Mouse (Mus musculus): ENCODE results near the gene Prkab2. TPM values are rescaled to one million over a fixed set of nuclear protein-coding genes. Genes with fewer than 3 reads are reported as not detected.

Gene Prkab2
- polyA plus RNA-seq, 1 experiment from 2014 or later = 15.4 TPM

- Histone ChIP-seq H3K27me3 (ENCODE audit: control insufficient read depth, insufficient read depth, low read length) (no peaks in the 10 kb centered on the region), H3K4me2 (ENCODE audit: low read depth, low read length) (peak overlapping the region; percentile 64), H3K4me3 (ENCODE audit: low read length) (no peak overlapping the region), H3K36me3 (ENCODE audit: control insufficient read depth, insufficient read depth) (peaks cover 14% of the 10 kb centered on the region), H3K4me1 (ENCODE audit: control insufficient read depth, insufficient read depth, low read length) (peaks cover 13% of the 10 kb centered on the region), H3K9ac (ENCODE audit: low read length) (no peak overlapping the region; the same call in 1 of the 2 replicates), H3K9me3 (replicated peaks; ENCODE audit: control insufficient read depth, low read length) (peaks cover 2% of the 10 kb centered on the region), H3K27ac (ENCODE audit: low read length) (no peak overlapping the region)
- 82% methylated on average over 7 of the region's 7 CpGs for WGBS
- no peak for ATAC-seq (replicated peaks; ENCODE audit: extremely low read depth, insufficient read depth, low FRiP score)
Measured at GRCm38 (mm10) chr3:97659746-97660145, 1.8 kb downstream of the Prkab2 start.

GRCm38 (mm10) chr3:97661206-97661605 is 3.2 kb downstream of the Prkab2 start:
- Histone ChIP-seq H3K27me3 (ENCODE audit: control insufficient read depth, insufficient read depth, low read length) (no peaks in the 10 kb centered on the region), H3K27ac (ENCODE audit: low read length) (no peak overlapping the region), H3K4me1 (ENCODE audit: control insufficient read depth, insufficient read depth, low read length) (peaks cover 19% of the 10 kb centered on the region), H3K9me3 (replicated peaks; ENCODE audit: control insufficient read depth, low read length) (no peaks in the 10 kb centered on the region), H3K4me3 (ENCODE audit: low read length) (no peak overlapping the region), H3K9ac (ENCODE audit: low read length) (0 out of 2 replicates have a peak overlapping the region, but pooled peaks have one; percentile 12), H3K4me2 (ENCODE audit: low read depth, low read length) (no peak overlapping the region), H3K36me3 (ENCODE audit: control insufficient read depth, insufficient read depth) (peaks cover 16% of the 10 kb centered on the region)
- no peak for ATAC-seq (replicated peaks; ENCODE audit: extremely low read depth, insufficient read depth, low FRiP score)
- 55% methylated on average over 8 of the region's 8 CpGs for whole genome bisulfite sequencing

DNA sequence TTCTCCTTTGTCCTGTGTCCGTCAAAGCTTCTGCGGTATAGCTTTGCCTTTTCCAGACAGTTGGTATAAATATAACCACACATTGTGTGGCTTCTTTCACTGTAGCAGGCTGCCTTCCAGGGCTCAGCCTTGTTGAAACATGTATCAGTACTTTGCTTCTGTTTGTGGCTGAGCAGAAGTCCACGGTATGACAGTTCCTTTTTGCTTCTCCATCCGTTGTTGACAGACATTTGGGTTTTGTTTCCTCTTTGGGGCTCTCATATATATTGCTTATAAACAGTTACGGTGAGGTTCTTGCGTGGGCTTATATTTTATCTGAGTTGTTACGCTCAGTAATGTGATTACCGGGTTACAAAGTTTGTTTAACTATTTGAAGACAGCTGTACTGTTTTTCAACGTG is 7.5 kb downstream of the Prkab2 start:
- no peaks in the 10 kb centered on the region for H3K27me3 ChIP-seq (ENCODE audit: control insufficient read depth, insufficient read depth, low read length)
- no peak overlapping the region for H3K4me3 ChIP-seq (ENCODE audit: low read length)
- H3K4me2 ChIP-seq (ENCODE audit: low read depth, low read length) = no peak overlapping the region
- H3K27ac ChIP-seq (ENCODE audit: low read length) = 0 out of 2 replicates have a peak overlapping the region, but pooled peaks have one; percentile 19
- ATAC-seq (replicated peaks; ENCODE audit: extremely low read depth, insufficient read depth, low FRiP score) = 0 out of 2 replicates have a peak, but pooled peaks have one; percentile 49
- H3K9ac ChIP-seq (ENCODE audit: low read length) = no peak overlapping the region
- 50% methylated on average over 9 of the region's 9 CpGs for WGBS
- H3K9me3 ChIP-seq (replicated peaks; ENCODE audit: control insufficient read depth, low read length) = no peaks in the 10 kb centered on the region
- peaks cover 21% of the 10 kb centered on the region for H3K4me1 ChIP-seq (ENCODE audit: control insufficient read depth, insufficient read depth, low read length)
- peaks cover 21% of the 10 kb centered on the region for H3K36me3 ChIP-seq (ENCODE audit: control insufficient read depth, insufficient read depth)

DNA sequence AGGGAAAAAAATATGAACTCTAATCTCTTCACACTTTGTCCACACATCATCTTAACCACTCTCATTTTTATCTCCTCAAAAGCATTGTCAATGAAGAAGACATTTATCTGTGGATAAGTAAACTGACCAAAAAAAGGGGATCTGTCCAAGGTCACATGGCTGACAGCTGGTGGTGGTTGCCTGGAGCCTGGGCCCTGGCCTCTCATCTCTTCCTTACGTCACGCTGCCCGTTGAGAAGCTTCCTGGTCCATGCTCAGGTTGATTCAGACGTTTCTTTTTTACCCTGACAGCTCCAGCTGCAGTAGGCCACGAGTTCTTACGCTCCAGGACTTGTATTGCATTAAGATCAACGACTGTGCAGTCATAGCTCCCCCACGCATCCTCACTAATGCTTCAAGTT is 8.2 kb downstream of the Prkab2 start:
- Histone ChIP-seq H3K36me3 (ENCODE audit: control insufficient read depth, insufficient read depth) (peaks cover 21% of the 10 kb centered on the region), H3K4me1 (ENCODE audit: control insufficient read depth, insufficient read depth, low read length) (peaks cover 21% of the 10 kb centered on the region), H3K27ac (ENCODE audit: low read length) (no peak overlapping the region), H3K4me2 (ENCODE audit: low read depth, low read length) (no peak overlapping the region), H3K9me3 (replicated peaks; ENCODE audit: control insufficient read depth, low read length) (no peaks in the 10 kb centered on the region), H3K9ac (ENCODE audit: low read length) (no peak overlapping the region), H3K27me3 (ENCODE audit: control insufficient read depth, insufficient read depth, low read length) (no peaks in the 10 kb centered on the region), H3K4me3 (ENCODE audit: low read length) (no peak overlapping the region)
- WGBS = 49% methylated on average over 8 of the region's 8 CpGs
- ATAC-seq (replicated peaks; ENCODE audit: extremely low read depth, insufficient read depth, low FRiP score) = no peak

DNA sequence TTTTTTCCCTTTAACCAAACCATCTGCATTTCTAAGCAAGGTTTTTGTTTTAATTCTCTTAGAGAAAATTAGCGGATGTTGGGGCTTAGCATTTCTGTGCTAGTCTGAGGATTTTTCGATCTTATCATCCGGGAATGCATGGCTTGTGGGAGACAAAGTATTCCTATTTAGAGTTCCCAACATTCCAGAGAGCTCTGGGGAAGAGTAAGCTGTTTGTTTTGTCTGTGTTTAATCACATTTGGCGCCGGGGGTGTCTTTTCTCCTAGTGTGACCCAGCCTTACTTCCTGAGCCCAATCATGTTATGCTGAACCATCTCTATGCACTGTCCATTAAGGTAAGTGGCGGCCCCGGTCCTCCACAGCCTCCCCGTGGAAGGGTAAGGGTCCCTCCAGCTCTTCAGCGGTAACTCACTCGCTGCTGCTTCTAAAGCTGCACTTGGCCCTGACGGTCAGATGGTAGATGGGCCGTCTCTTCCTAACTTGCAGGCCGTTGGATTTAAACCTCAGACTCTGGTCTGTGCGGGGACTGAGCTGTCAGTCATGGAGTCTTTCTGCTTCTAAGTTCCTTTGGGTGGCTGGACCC is 9.2 kb downstream of the Prkab2 start:
- ATAC-seq (replicated peaks; ENCODE audit: extremely low read depth, insufficient read depth, low FRiP score) = no peak
- 40% methylated on average over 14 of the region's 14 CpGs for WGBS
- H3K36me3 ChIP-seq (ENCODE audit: control insufficient read depth, insufficient read depth) = peaks cover 21% of the 10 kb centered on the region
- no peak overlapping the region for H3K4me3 ChIP-seq (ENCODE audit: low read length)
- H3K27me3 ChIP-seq (ENCODE audit: control insufficient read depth, insufficient read depth, low read length) = no peaks in the 10 kb centered on the region
- H3K27ac ChIP-seq (ENCODE audit: low read length) = no peak overlapping the region
- H3K9ac ChIP-seq (ENCODE audit: low read length) = no peak overlapping the region
- H3K4me1 ChIP-seq (ENCODE audit: control insufficient read depth, insufficient read depth, low read length) = peaks cover 21% of the 10 kb centered on the region
- H3K4me2 ChIP-seq (ENCODE audit: low read depth, low read length) = no peak overlapping the region
- no peaks in the 10 kb centered on the region for H3K9me3 ChIP-seq (replicated peaks; ENCODE audit: control insufficient read depth, low read length)

- Histone ChIP-seq H3K9ac (ENCODE audit: low read length) (no peak within 1 kb of the TSS), H3K36me3 (ENCODE audit: control insufficient read depth, insufficient read depth) (peaks cover 3% of the 10 kb centered on the region; the same call in 1 of the 2 replicates), H3K27ac (ENCODE audit: low read length) (no peak within 1 kb of the TSS), H3K27me3 (ENCODE audit: control insufficient read depth, insufficient read depth, low read length) (no peaks in the 10 kb centered on the region), H3K9me3 (replicated peaks; ENCODE audit: control insufficient read depth, low read length) (no peaks in the 10 kb centered on the region), H3K4me1 (ENCODE audit: control insufficient read depth, insufficient read depth, low read length) (no peaks in the 10 kb centered on the region), H3K4me2 (ENCODE audit: low read depth, low read length) (no peak within 1 kb of the TSS), H3K4me3 (ENCODE audit: low read length) (no peak within 1 kb of the TSS)
- ATAC-seq (replicated peaks; ENCODE audit: extremely low read depth, insufficient read depth, low FRiP score) = no peak
- WGBS = 68% methylated on average over 7 of the region's 7 CpGs
Measured at GRCm38 (mm10) chr3:97674644-97675110, 16.7 kb downstream of the Prkab2 start, which contains the start of gene Gm17651. Gene Gm17651 (minus strand): TSS chr3:97674694.

- 0 out of 2 replicates have a peak, but pooled peaks cover 2% of the 10 kb centered on the region for H3K4me1 ChIP-seq (ENCODE audit: control insufficient read depth, insufficient read depth, low read length)
- no peaks in the 10 kb centered on the region for H3K9me3 ChIP-seq (replicated peaks; ENCODE audit: control insufficient read depth, low read length)
- no peak overlapping the region for H3K4me3 ChIP-seq (ENCODE audit: low read length)
- 89% methylated on average over 3 of the region's 3 CpGs for WGBS
- H3K27me3 ChIP-seq (ENCODE audit: control insufficient read depth, insufficient read depth, low read length) = no peaks in the 10 kb centered on the region
- no peak overlapping the region for H3K27ac ChIP-seq (ENCODE audit: low read length)
- H3K4me2 ChIP-seq (ENCODE audit: low read depth, low read length) = no peak overlapping the region
- no peak overlapping the region for H3K9ac ChIP-seq (ENCODE audit: low read length)
- no peak for ATAC-seq (replicated peaks; ENCODE audit: extremely low read depth, insufficient read depth, low FRiP score)
- H3K36me3 ChIP-seq (ENCODE audit: control insufficient read depth, insufficient read depth) = no peaks in the 10 kb centered on the region; the same call in 1 of the 2 replicates
Measured at GRCm38 (mm10) chr3:97676126-97676525, 18.1 kb downstream of the Prkab2 start.

- peaks cover 10% of the 10 kb centered on the region for H3K4me1 ChIP-seq (ENCODE audit: control insufficient read depth, insufficient read depth, low read length)
- no peak for ATAC-seq (replicated peaks; ENCODE audit: extremely low read depth, insufficient read depth, low FRiP score)
- no peaks in the 10 kb centered on the region for H3K9me3 ChIP-seq (replicated peaks; ENCODE audit: control insufficient read depth, low read length)
- H3K27me3 ChIP-seq (ENCODE audit: control insufficient read depth, insufficient read depth, low read length) = no peaks in the 10 kb centered on the region
- no peak overlapping the region for H3K4me3 ChIP-seq (ENCODE audit: low read length)
- 80% methylated on average over 3 of the region's 3 CpGs for WGBS
- no peak overlapping the region for H3K9ac ChIP-seq (ENCODE audit: low read length)
- no peak overlapping the region for H3K27ac ChIP-seq (ENCODE audit: low read length)
- H3K4me2 ChIP-seq (ENCODE audit: low read depth, low read length) = no peak overlapping the region
- no peaks in the 10 kb centered on the region for H3K36me3 ChIP-seq (ENCODE audit: control insufficient read depth, insufficient read depth)
Measured at GRCm38 (mm10) chr3:97678416-97678815, 20.4 kb downstream of the Prkab2 start.

- no peaks in the 10 kb centered on the region for H3K27me3 ChIP-seq (ENCODE audit: control insufficient read depth, insufficient read depth, low read length)
- H3K4me2 ChIP-seq (ENCODE audit: low read depth, low read length) = peak overlapping the region; percentile 83
- H3K9me3 ChIP-seq (replicated peaks; ENCODE audit: control insufficient read depth, low read length) = no peaks in the 10 kb centered on the region
- H3K4me1 ChIP-seq (ENCODE audit: control insufficient read depth, insufficient read depth, low read length) = peaks cover 17% of the 10 kb centered on the region
- peak overlapping the region; percentile 58 for H3K9ac ChIP-seq (ENCODE audit: low read length)
- ATAC-seq (replicated peaks; ENCODE audit: extremely low read depth, insufficient read depth, low FRiP score) = peak; percentile 74
- no peaks in the 10 kb centered on the region for H3K36me3 ChIP-seq (ENCODE audit: control insufficient read depth, insufficient read depth)
- H3K27ac ChIP-seq (ENCODE audit: low read length) = no peak overlapping the region
- H3K4me3 ChIP-seq (ENCODE audit: low read length) = peak overlapping the region; percentile 51
- 2% methylated on average over 28 of the region's 28 CpGs for WGBS
Measured at GRCm38 (mm10) chr3:97680631-97681320, 22.8 kb downstream of the Prkab2 start.
